Mouse (Mus musculus): Measurements from ENCODE around the gene Gm4340.
"Not testable (repeated sequence)": the region's sequence is repeated elsewhere in the genome, so short reads cannot be mapped to it uniquely, and the experiment has no call there.

The Gm4340 gene

GRCm38 (mm10) chr10:104193742-104194141, at the start of gene Gm4340:
Gm4340 (plus strand) TSS chr10:104194042.
- DNase-seq (ENCODE audit: extremely low read depth, low read depth), result not testable (repeated sequence)

- DNase-seq (ENCODE audit: extremely low read depth, low read depth), result not testable (repeated sequence)
Measured at GRCm38 (mm10) chr10:104151197-104151596, 42.6 kb upstream of the Gm4340 start, which contains the start of gene Gm6763. Gm6763 (plus strand) TSS chr10:104151497.

GRCm38 (mm10) chr10:104159706-104160105, 34.1 kb upstream of the Gm4340 start, which contains the start of gene Gm8764:
Gm8764 (plus strand) TSS chr10:104160006.
- DNase-seq (ENCODE audit: extremely low read depth, low read depth), result not testable (repeated sequence)

- not testable (repeated sequence) for DNase-seq (ENCODE audit: extremely low read depth, low read depth)
Measured at GRCm38 (mm10) chr10:104168215-104168614, 25.6 kb upstream of the Gm4340 start, which contains the start of gene Gm21304. Gm21304 (plus strand) TSS chr10:104168515.

GRCm38 (mm10) chr10:104176724-104177123, 17.1 kb upstream of the Gm4340 start, which contains the start of gene Gm21312:
Gm21312 (plus strand) TSS chr10:104177024.
- not testable (repeated sequence) for DNase-seq (ENCODE audit: extremely low read depth, low read depth)

- DNase-seq (ENCODE audit: extremely low read depth, low read depth), result not testable (repeated sequence)
Measured at GRCm38 (mm10) chr10:104185233-104185632, 8.6 kb upstream of the Gm4340 start, which contains the start of gene Gm20765. Gm20765 (plus strand) TSS chr10:104185533.

- DNase-seq (ENCODE audit: extremely low read depth, low read depth), result no peak
Measured at GRCm38 (mm10) chr10:104209655-104210054, 15.8 kb downstream of the Gm4340 start.

- DNase-seq (ENCODE audit: extremely low read depth, low read depth), result no peak
Measured at GRCm38 (mm10) chr10:104210268-104210990, 16.6 kb downstream of the Gm4340 start.

GRCm38 (mm10) chr10:104214527-104214926, 20.7 kb downstream of the Gm4340 start:
- no peak for DNase-seq (ENCODE audit: extremely low read depth, low read depth)

GRCm38 (mm10) chr10:104220303-104221021, 26.6 kb downstream of the Gm4340 start:
- no peak for DNase-seq (ENCODE audit: extremely low read depth, low read depth)

Data from MEL-GATA-1-ER (cell line).